Mouse (Mus musculus) kidney, embryonic 15.5 days (tissue): Measurements from ENCODE around the gene Mon2. TPM values are rescaled to one million over a fixed set of nuclear protein-coding genes. Genes with fewer than 3 reads are reported as not detected.
A peak's percentile ranks its signal among the peaks of the same experiment; 100 is the strongest.

Source experiments
- ATAC-seq: fragments of 200-750 bp; cut with Nextera tagmentation; replicated peaks from 2 replicates; pipeline ENCODE4 v1.8.0; 2017; ENCODE audit warnings: moderate TSS enrichment; ENCODE audit not compliant: low FRiP score
- H3K27ac ChIP-seq: fragments of 300-500 bp; sonication (generic); 2 replicates; pipeline ENCODE4 v1.5.1; 2015; ENCODE audit warnings: mild to moderate bottlenecking, inconsistent platforms
- H3K27me3 ChIP-seq: fragments of 300-500 bp; sonication (generic); 2 replicates; pipeline ENCODE4 v1.6.1; 2015; ENCODE audit warnings: inconsistent platforms
- H3K36me3 ChIP-seq: fragments of 300-500 bp; sonication (generic); 2 replicates; pipeline ENCODE4 v1.6.1; 2015; ENCODE audit warnings: inconsistent platforms
- H3K4me1 ChIP-seq: fragments of 300-500 bp; sonication (generic); 2 replicates; pipeline ENCODE4 v1.6.1; 2015; ENCODE audit warnings: inconsistent platforms
- H3K4me2 ChIP-seq: fragments of 300-500 bp; sonication (generic); 2 replicates; pipeline ENCODE4 v1.6.1; 2015; ENCODE audit warnings: moderate library complexity, mild to moderate bottlenecking, inconsistent platforms
- H3K4me3 ChIP-seq: fragments of 300-500 bp; sonication (generic); replicated peaks from 2 replicates; pipeline ENCODE4 v1.5.1; 2015; ENCODE audit warnings: mild to moderate bottlenecking, inconsistent platforms
- H3K9ac ChIP-seq: fragments of 300-500 bp; sonication (generic); 2 replicates; pipeline ENCODE4 v1.6.1; 2015; ENCODE audit warnings: mild to moderate bottlenecking, inconsistent platforms
- H3K9me3 ChIP-seq: fragments of 300-500 bp; sonication (generic); replicated peaks from 2 replicates; pipeline ENCODE4 v1.6.1; 2016; ENCODE audit warnings: inconsistent platforms
- WGBS: fragments of 180-500 bp; shearing (Covaris S2); methylation state at CpG from one replicate; pipeline ENCODE4 v1.1.7; 2015; ENCODE audit warnings: mixed read lengths; 5-methylcytosine and 5-hydroxymethylcytosine counted together
- polyA plus RNA-seq: library from polyadenylated mRNA; unstranded; fragments of >200 nt; fragmentation: Nextera tagmentation; extraction: Ambion mirVana; gene quantifications from 2 replicates; pipeline ENCODE4 v1.2.1, GENCODE M21; 2015

Mon2 gene
- polyA plus RNA-seq, 1 experiment from 2014 or later, result 24.3 TPM

GRCm38 (mm10) chr10:122988372-122988771, 87.9 kb downstream of the Mon2 start:
- H3K4me2 ChIP-seq, result peak overlapping the region; percentile 67; the same call in 1 of the 2 replicates
- H3K9me3 ChIP-seq, result no peaks in the 10 kb centered on the region
- H3K27me3 ChIP-seq, result no peaks in the 10 kb centered on the region
- peaks cover 30% of the 10 kb centered on the region for H3K4me1 ChIP-seq
- H3K4me3 ChIP-seq, result no peak overlapping the region
- H3K27ac ChIP-seq, result peak overlapping the region; percentile 48
- H3K36me3 ChIP-seq, result peaks cover 23% of the 10 kb centered on the region
- ATAC-seq, result no peak
- H3K9ac ChIP-seq, result no peak overlapping the region
- WGBS, result 77% methylated on average over 7 of the region's 7 CpGs

- peaks cover 25% of the 10 kb centered on the region for H3K36me3 ChIP-seq
- WGBS, result 18% methylated on average over 9 of the region's 9 CpGs
- H3K27ac ChIP-seq, result peak overlapping the region; percentile 48
- no peaks in the 10 kb centered on the region for H3K27me3 ChIP-seq
- no peak for ATAC-seq
- no peak overlapping the region for H3K4me3 ChIP-seq
- peak overlapping the region; percentile 3; the same call in 1 of the 2 replicates for H3K9ac ChIP-seq
- no peaks in the 10 kb centered on the region for H3K9me3 ChIP-seq
- H3K4me2 ChIP-seq, result peak overlapping the region; percentile 67
- peaks cover 33% of the 10 kb centered on the region for H3K4me1 ChIP-seq
Observed at GRCm38 (mm10) chr10:122987671-122988128, 88.6 kb downstream of the Mon2 start.

GRCm38 (mm10) chr10:122986320-122987225, 89.7 kb downstream of the Mon2 start:
- Histone ChIP-seq H3K4me1 (peaks cover 33% of the 10 kb centered on the region), H3K9ac (peak overlapping the region; percentile 82), H3K4me3 (peak overlapping the region; percentile 74), H3K9me3 (no peaks in the 10 kb centered on the region), H3K36me3 (peaks cover 27% of the 10 kb centered on the region), H3K27me3 (no peaks in the 10 kb centered on the region), H3K27ac (peak overlapping the region; percentile 99), H3K4me2 (peak overlapping the region; percentile 67)
- peak; percentile 88 for ATAC-seq
- WGBS, result 11% methylated on average over 45 of the region's 54 CpGs

GRCm38 (mm10) chr10:122985515-122986319, 90.6 kb downstream of the Mon2 start:
- Histone ChIP-seq H3K27me3 (no peaks in the 10 kb centered on the region), H3K9ac (peak overlapping the region; percentile 82), H3K9me3 (no peaks in the 10 kb centered on the region), H3K4me3 (peak overlapping the region; percentile 74), H3K4me1 (peaks cover 33% of the 10 kb centered on the region), H3K36me3 (peaks cover 27% of the 10 kb centered on the region), H3K4me2 (peak overlapping the region; percentile 67), H3K27ac (peak overlapping the region; percentile 99)
- ATAC-seq, result peak; percentile 90
- WGBS, result under 1% methylated on average over 60 of the region's 115 CpGs

- H3K9me3 ChIP-seq, result no peaks in the 10 kb centered on the region
- peak overlapping the region; percentile 74 for H3K4me3 ChIP-seq
- H3K4me2 ChIP-seq, result peak overlapping the region; percentile 67
- no peaks in the 10 kb centered on the region for H3K27me3 ChIP-seq
- peak overlapping the region; percentile 82 for H3K9ac ChIP-seq
- peak overlapping the region; percentile 99 for H3K27ac ChIP-seq
- peaks cover 33% of the 10 kb centered on the region for H3K4me1 ChIP-seq
- WGBS, result 1% methylated on average over 37 of the region's 37 CpGs
- peaks cover 29% of the 10 kb centered on the region for H3K36me3 ChIP-seq
- ATAC-seq, result no peak
Observed at GRCm38 (mm10) chr10:122985252-122985514, 91.1 kb downstream of the Mon2 start.

GRCm38 (mm10) chr10:122984531-122985251, 91.6 kb downstream of the Mon2 start:
- peak overlapping the region; percentile 82 for H3K9ac ChIP-seq
- peak overlapping the region; percentile 74 for H3K4me3 ChIP-seq
- H3K9me3 ChIP-seq, result no peaks in the 10 kb centered on the region
- H3K4me2 ChIP-seq, result peak overlapping the region; percentile 67
- peaks cover 29% of the 10 kb centered on the region for H3K36me3 ChIP-seq
- peak overlapping the region; percentile 99 for H3K27ac ChIP-seq
- no peaks in the 10 kb centered on the region for H3K27me3 ChIP-seq
- ATAC-seq, result no peak
- H3K4me1 ChIP-seq, result peaks cover 33% of the 10 kb centered on the region
- WGBS, result 2% methylated on average over 10 of the region's 10 CpGs

GRCm38 (mm10) chr10:122983579-122984530, 92.5 kb downstream of the Mon2 start:
- Histone ChIP-seq H3K4me3 (peak overlapping the region; percentile 74), H3K36me3 (peaks cover 34% of the 10 kb centered on the region), H3K27me3 (no peaks in the 10 kb centered on the region), H3K4me2 (peak overlapping the region; percentile 67), H3K4me1 (peaks cover 33% of the 10 kb centered on the region), H3K9me3 (no peaks in the 10 kb centered on the region), H3K27ac (peak overlapping the region; percentile 56), H3K9ac (peak overlapping the region; percentile 82)
- no peak for ATAC-seq
- WGBS, result 44% methylated on average over 10 of the region's 10 CpGs

GRCm38 (mm10) chr10:122982909-122983578, 93.3 kb downstream of the Mon2 start:
- no peak for ATAC-seq
- no peaks in the 10 kb centered on the region for H3K9me3 ChIP-seq
- WGBS, result 82% methylated on average over 11 of the region's 11 CpGs
- H3K27ac ChIP-seq, result peak overlapping the region; percentile 23; the same call in 1 of the 2 replicates
- H3K9ac ChIP-seq, result no peak overlapping the region; the same call in 1 of the 2 replicates
- H3K4me2 ChIP-seq, result peak overlapping the region; percentile 67
- H3K27me3 ChIP-seq, result no peaks in the 10 kb centered on the region
- H3K4me3 ChIP-seq, result peak overlapping the region; percentile 74
- H3K4me1 ChIP-seq, result peaks cover 29% of the 10 kb centered on the region
- peaks cover 37% of the 10 kb centered on the region for H3K36me3 ChIP-seq

GRCm38 (mm10) chr10:122980123-122980522, 96.2 kb downstream of the Mon2 start:
- WGBS, result 95% methylated on average over 12 of the region's 12 CpGs
- Histone ChIP-seq H3K4me2 (no peak overlapping the region), H3K27ac (no peak overlapping the region), H3K9me3 (no peaks in the 10 kb centered on the region), H3K27me3 (no peaks in the 10 kb centered on the region), H3K4me3 (no peak overlapping the region), H3K9ac (no peak overlapping the region), H3K4me1 (peaks cover 16% of the 10 kb centered on the region), H3K36me3 (peaks cover 37% of the 10 kb centered on the region)
- no peak for ATAC-seq

- peaks cover 16% of the 10 kb centered on the region for H3K4me1 ChIP-seq
- no peak overlapping the region for H3K27ac ChIP-seq
- no peak for ATAC-seq
- no peaks in the 10 kb centered on the region for H3K9me3 ChIP-seq
- no peak overlapping the region for H3K4me3 ChIP-seq
- no peak overlapping the region for H3K4me2 ChIP-seq
- peaks cover 37% of the 10 kb centered on the region for H3K36me3 ChIP-seq
- no peak overlapping the region for H3K9ac ChIP-seq
- no peaks in the 10 kb centered on the region for H3K27me3 ChIP-seq
Observed at GRCm38 (mm10) chr10:122979356-122979755, 96.9 kb downstream of the Mon2 start.
